Mouse (Mus musculus): ENCODE results near the gene Nfia. TPM values are rescaled to one million over a fixed set of nuclear protein-coding genes. Genes with fewer than 3 reads are reported as not detected.

Nfia gene
- total RNA-seq, 1 experiment from 2014 or later = 16.9 TPM

DNA sequence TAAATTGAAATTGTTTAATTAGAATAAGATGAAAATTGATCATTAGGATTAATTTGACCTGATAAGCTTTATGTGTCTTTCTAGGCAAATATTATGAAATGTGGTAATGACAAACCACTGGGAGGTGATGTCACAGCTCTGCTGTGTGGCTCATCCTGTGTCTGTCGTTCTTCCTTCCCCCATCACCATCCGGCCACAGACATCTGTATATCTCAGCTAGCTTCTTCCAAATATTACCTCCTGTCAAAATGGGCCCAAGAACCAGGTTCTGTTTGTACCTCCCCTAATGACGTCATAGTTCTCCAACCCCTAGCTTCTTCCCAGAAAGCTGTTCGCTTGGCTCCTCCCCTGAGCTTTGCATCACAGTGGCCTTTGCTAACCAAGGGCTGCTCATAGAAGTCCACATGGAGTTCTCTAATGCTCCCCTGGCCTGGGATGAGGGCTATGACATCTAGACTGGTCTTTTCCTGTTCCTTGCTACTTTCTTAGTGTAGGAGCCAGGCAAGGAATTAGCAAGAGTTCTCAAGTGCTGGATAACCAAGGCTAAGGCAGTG, 324.6 kb downstream of the Nfia start:
- ATAC-seq (replicated peaks in 1 of 2; ENCODE audit: insufficient read depth in 1 of 2, low FRiP score in 2 of 2, low TSS enrichment in 1 of 2, low read depth in 1 of 2, poor library complexity in 2 of 2, severe bottlenecking in 2 of 2) = peak in 1 of 2 experiments; percentile 18; a peak in 1 of 4 replicates

DNA sequence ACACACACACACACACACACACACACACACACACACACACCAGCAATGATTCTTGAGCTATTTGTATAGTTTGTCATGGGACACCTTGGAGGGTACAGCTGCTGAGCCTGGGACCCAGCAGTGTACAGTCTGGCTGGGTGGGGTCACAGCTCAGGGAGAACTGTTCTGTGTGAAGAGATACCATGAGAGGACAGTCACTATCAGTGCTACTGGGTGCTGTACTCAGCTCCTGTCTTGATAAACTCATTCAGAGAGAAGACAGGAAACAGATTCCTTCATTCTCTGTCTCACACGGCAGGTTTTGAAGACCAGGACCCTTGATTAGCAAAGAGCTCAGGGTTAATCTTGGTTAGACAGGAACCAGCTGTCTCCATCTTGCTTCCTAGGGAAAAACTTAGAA, 326.1 kb downstream of the Nfia start:
- no peak for ATAC-seq (replicated peaks in 1 of 2; ENCODE audit: insufficient read depth in 1 of 2, low FRiP score in 2 of 2, low TSS enrichment in 1 of 2, low read depth in 1 of 2, poor library complexity in 2 of 2, severe bottlenecking in 2 of 2)

DNA sequence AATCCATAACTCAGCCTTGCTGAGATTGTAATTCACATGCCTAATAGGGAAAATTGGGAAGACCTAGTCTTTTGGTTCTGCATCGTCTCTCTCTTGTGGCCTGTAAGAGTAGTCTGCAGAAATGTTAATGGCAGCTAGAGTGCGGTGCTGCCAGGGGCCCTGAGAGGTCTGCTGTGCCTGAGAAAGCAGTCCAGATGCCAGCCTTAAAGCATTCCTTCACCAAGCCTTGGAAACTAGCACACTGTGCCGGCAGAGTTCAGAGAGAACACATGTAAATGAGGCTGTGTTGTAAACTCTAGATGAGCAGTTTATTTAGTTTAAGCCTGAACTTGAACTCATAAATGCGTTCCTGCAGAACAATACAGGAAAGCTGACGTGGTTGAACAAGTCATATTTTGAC, 326.9 kb downstream of the Nfia start:
- no peak for ATAC-seq (replicated peaks in 1 of 2; ENCODE audit: insufficient read depth in 1 of 2, low FRiP score in 2 of 2, low TSS enrichment in 1 of 2, low read depth in 1 of 2, poor library complexity in 2 of 2, severe bottlenecking in 2 of 2)

DNA sequence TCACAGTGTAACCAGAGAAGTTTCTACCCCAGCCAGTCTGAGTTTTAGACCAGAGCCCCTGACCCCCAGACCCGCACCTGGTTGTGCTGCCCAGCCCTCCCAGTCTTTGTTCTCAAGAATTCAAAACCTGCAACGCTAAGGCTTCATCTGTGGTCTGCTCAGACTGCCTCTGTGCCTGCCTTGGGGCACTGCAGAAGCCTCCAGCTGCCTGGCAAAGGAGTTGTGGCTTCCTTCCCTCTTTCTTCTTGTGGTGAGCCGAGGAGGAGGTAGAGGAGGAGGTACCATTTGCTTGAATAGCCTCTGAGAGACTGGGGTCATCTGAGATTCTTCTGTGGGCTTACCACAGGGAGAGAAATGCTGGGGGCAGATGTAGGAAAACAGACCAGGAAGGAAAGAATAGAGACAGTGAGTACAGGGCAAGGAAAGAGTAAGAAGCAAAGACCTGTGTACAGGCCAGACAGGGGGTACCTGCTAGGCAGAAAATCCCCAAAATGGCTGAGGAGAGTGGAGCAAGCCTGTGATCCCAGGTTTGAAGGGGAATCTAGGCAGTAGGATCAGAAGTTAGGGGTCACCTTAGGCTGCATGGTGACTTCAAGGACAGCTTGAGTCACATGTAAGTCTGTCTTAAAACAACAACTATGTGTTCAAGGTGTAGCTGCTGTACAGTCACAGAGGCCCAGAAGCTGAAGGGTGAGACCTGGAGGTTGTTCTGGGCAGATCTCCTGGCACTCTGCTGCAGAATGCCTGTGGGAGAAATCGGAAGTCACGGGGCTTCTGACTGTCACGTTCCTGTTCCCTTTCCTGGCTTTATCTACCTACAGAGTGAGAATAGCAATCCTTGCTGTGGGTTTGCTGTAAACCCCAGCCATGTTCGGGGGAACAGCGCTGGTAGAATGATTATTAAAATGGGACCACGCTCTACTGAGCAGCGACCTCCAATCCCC, 328.9 kb downstream of the Nfia start:
- ATAC-seq (replicated peaks in 1 of 2; ENCODE audit: insufficient read depth in 1 of 2, low FRiP score in 2 of 2, low TSS enrichment in 1 of 2, low read depth in 1 of 2, poor library complexity in 2 of 2, severe bottlenecking in 2 of 2) = peak; percentile 81 to 84

DNA sequence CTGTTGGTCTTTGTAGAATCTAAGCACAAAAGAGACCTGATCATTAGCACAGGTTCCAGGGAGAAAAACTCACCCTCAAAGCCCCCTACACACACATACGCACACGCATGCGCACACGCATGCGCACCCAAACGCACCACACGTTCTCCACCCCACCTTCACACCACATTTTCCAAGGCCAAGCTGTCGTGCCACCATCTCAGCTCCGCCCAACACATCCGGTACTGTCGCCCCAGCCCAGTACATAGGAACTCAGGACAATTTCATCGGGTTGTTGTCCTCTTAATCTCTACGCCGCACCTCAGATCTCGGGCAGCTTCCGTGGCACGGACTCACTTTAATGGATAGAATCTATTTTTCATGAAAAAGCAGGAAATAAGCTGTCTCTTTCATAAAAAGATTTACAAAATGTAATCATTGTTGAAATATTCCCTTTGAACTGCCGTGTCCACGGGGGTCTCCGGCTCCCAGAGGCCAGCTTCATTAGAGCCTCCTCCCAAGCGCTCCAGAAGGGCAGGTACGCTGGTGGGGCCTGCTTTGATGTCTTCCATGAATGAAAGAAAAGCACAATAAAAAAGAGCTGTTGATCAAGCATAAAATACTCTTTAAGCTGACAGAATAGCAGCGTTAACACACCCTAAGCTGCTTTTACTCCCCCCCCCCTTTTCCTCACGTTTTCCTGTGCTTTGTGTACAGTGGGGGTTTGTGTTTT, 330.2 kb downstream of the Nfia start:
- ATAC-seq (replicated peaks in 1 of 2; ENCODE audit: insufficient read depth in 1 of 2, low FRiP score in 2 of 2, low TSS enrichment in 1 of 2, low read depth in 1 of 2, poor library complexity in 2 of 2, severe bottlenecking in 2 of 2) = no peak

DNA sequence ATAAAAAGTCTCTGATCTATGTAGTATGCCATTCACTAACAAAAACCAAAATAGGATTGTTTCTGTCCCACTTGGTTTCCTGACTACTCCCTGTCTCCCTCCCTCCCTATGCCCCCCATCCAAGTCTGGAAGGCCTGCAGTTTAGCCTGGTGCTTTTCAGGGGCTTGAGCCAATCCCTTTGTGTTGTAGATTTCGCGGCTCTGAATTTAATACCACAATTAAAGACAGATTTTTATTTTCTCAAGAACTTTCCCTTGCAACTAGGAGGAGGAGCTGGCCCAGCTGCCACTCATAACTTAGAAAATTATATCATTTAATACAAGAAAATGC, 330.8 kb downstream of the Nfia start:
- no peak for ATAC-seq (replicated peaks in 1 of 2; ENCODE audit: insufficient read depth in 1 of 2, low FRiP score in 2 of 2, low TSS enrichment in 1 of 2, low read depth in 1 of 2, poor library complexity in 2 of 2, severe bottlenecking in 2 of 2)

DNA sequence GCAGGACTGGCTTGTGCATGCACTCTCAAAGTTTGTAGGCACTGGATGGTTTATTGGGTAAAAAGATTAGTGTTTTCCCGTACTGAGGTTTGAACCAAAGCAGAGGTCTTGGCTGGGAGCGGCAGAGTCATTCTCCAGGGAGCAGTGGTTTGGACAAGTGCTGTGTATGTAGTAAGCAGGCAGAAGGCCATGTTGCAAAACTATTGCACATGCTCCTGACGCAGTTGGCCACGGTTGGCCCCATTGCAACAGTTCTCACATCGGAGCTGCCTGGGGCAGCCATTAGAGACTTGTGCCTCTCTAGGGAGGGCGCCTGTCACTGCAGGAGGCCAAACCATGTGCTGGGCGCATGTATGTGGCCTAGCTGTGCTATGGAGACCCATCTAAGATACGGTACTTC, 331.6 kb downstream of the Nfia start:
- ATAC-seq (replicated peaks in 1 of 2; ENCODE audit: insufficient read depth in 1 of 2, low FRiP score in 2 of 2, low TSS enrichment in 1 of 2, low read depth in 1 of 2, poor library complexity in 2 of 2, severe bottlenecking in 2 of 2) = peak in 1 of 2 experiments; percentile 55; a peak in 2 of 4 replicates

DNA sequence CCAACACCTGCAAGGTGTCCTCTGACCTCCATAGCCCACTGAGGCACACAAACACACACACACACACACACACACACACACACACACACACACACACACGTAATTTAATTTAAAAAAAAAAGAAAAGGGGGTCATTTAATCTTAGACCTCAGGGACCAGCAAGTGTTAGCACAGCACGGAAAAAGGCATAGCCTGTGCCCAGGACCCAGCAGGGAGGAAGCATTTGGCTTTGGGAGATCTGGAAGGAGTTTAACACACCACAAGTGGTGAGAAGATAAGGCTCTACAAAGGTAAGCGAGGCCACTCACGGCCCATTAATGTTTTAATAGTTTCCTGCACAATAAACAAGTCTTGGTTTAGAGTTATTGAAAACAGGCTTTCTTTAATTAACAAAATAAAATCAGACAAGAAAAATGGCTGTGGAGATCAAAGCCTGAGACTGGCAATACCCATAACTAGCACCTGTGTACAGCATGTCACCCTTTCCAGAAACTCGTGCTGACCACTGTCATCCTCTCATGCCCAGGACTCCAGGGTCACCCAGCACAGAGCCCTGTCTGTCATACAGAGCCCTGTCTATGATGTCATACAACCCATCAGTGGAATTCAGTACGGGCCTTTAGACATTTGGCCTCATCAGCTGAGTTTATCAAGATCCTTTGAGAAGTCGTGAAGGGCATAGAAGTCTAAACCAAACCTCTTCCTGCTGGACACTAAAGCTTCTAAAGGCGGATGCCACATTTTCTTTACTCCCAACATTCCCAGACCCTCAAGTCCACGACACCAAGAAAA, 332.6 kb downstream of the Nfia start:
- ATAC-seq (replicated peaks in 1 of 2; ENCODE audit: insufficient read depth in 1 of 2, low FRiP score in 2 of 2, low TSS enrichment in 1 of 2, low read depth in 1 of 2, poor library complexity in 2 of 2, severe bottlenecking in 2 of 2) = no peak

DNA sequence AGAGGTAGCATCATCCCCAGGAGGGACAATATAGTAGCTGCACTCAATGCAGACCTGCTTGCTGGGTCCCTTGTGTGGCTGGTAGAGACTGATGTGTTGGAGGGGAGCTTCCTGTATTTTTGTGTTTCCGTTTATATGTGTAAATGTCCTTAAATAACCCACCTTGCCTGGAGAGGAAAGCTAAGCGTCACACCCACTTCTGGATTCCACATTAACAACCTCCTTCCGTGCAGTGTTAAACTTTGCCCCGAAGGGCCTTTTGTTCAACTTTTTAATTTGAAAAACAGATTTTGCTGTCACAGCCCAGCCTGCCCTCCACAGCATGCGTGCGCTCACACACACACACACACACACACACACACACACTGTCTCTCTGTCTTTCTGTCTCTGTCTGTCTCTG, 333.4 kb downstream of the Nfia start:
- ATAC-seq (replicated peaks in 1 of 2; ENCODE audit: insufficient read depth in 1 of 2, low FRiP score in 2 of 2, low TSS enrichment in 1 of 2, low read depth in 1 of 2, poor library complexity in 2 of 2, severe bottlenecking in 2 of 2) = peak; percentile 18 to 29; a peak in 1 of 4 replicates

DNA sequence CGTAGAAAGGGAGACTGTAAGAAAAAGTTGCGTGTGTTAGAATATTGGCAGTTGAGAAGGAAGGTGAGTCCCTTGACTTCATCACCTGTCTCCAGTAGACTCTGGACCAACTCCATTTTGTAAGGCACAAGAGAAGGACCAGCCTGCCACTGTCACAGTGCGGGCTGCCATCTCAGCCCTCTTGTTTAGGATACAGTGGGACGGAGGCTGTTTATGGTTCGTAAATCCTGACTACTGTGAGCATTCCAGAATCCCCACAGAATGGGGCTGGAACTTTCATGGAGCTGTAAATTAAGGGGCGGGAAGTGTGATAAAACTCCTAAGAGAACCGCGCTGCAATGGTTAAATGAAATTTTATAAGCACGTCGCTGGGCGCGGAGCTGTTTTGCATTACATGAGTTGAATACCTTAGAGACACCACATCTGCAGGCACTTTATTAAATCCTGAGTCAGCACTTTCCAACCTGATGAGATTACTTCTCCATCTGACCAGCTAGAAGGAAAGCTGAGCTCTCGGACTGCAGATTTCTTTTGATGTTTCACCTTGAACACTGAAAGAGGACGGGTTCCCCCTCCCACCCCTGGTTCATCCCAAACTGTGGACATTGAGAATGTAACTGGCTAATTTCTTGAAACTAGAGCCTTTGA, 334.0 kb downstream of the Nfia start:
- no peak for ATAC-seq (replicated peaks in 1 of 2; ENCODE audit: insufficient read depth in 1 of 2, low FRiP score in 2 of 2, low TSS enrichment in 1 of 2, low read depth in 1 of 2, poor library complexity in 2 of 2, severe bottlenecking in 2 of 2)

DNA sequence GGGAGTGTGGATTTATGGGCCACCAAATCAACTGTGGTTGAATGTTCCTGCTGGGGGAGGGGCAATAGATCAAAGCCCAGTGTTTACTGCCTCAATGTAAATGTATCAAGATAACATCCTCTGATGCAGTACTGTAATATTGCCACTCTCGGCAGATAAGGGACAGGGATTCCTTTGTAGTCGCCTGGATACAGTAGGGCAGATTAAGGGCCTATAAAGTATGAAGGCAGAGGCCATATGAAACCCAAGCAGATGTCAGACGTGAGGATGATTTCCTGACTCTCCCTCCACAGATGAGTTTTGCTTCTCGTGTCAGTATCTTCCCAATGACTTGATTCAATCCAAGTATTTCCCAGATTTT, 334.5 kb downstream of the Nfia start:
- no peak for ATAC-seq (replicated peaks in 1 of 2; ENCODE audit: insufficient read depth in 1 of 2, low FRiP score in 2 of 2, low TSS enrichment in 1 of 2, low read depth in 1 of 2, poor library complexity in 2 of 2, severe bottlenecking in 2 of 2)

DNA sequence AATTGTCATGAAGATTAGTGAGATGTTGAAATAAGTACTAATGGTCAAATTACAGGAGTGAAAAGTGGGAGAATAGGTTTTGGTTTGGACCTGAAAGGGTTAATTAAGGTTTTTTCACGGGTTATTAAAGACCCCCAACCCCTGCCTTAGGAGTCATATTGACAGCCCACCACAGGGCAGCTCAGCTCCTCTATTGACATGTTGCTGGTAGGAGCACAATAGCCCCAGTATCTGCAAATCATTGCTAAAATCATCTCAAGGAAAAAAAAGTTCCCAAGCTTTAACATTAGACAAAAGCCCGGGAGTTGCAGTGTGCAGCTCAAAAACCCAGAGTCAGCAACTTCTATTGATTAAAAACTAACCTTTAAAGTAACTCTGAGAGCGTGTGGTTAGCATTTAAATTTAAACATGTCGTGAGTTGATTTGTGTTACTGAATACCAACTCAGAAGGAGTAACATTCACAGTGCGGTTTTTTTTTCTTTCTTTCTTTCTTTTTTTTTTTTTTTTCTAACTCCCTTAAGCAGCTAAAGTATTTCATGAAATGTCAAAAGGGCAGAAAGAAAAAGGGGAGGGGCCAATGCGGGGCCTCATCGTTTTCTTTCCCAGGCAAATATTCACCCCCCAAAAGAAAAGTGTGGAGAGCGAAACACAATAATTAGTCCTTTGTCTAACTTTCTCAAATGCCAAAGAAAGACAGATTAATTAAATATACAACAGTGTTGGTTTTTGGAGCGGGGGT, 335.6 kb downstream of the Nfia start:
- ATAC-seq (replicated peaks in 1 of 2; ENCODE audit: insufficient read depth in 1 of 2, low FRiP score in 2 of 2, low TSS enrichment in 1 of 2, low read depth in 1 of 2, poor library complexity in 2 of 2, severe bottlenecking in 2 of 2) = no peak

DNA sequence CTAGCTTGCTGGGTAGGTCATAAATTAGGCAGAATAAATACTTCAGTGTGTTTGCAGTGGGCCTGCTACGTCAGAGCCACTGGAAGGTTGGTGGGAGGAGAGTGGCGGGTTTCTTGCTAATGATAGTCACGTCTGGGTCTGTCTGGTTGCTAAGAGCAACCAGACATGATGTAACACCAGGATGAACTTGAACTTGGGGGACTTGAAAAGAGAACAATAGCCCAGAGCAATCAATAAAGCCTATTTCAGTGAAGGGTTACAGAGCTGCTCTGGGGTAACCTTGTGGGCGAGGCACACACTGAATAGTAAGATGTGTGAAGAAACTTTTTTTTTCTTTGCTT, 336.1 kb downstream of the Nfia start:
- no peak for ATAC-seq (replicated peaks in 1 of 2; ENCODE audit: insufficient read depth in 1 of 2, low FRiP score in 2 of 2, low TSS enrichment in 1 of 2, low read depth in 1 of 2, poor library complexity in 2 of 2, severe bottlenecking in 2 of 2)

DNA sequence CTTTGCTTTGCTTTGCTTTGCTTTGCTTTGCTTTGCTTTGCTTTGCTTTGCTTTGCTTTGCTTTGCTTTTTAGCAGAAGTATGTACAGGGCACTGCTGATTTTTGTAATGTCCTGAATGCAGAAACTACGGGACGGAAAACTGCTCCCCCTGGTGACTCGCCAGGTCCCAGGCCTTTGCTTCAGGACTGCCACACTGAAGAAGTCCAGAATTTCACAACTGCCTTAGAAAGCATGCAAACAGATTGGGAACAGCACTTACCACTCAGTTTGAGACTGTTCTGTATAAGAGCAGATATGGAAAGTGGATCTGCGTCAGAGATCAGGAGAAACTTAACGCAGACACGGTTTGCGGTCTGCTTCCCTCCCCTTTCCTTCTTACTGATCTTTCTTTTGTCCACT, 336.5 kb downstream of the Nfia start:
- peak; percentile 40; a peak in 1 of 4 replicates for ATAC-seq (replicated peaks in 1 of 2; ENCODE audit: insufficient read depth in 1 of 2, low FRiP score in 2 of 2, low TSS enrichment in 1 of 2, low read depth in 1 of 2, poor library complexity in 2 of 2, severe bottlenecking in 2 of 2)

DNA sequence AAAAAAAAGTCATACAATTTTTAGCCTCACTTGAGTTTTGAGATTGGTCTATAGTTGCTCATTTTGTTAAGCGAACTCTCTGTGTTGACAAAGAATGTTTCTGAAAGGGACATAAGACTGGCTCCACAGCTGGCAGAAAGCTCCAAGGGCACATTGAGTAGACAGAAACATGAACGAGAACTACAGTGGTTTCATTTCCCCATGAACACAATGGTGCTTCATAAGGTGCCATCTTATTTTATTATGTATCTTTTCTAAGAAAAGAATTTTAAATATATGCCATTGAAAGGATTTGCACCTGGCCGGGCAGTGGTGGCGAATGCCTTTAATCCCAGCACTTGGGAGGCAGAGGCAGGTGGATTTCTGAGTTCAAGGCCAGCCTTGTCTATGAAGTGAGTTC, 337.4 kb downstream of the Nfia start:
- ATAC-seq (replicated peaks in 1 of 2; ENCODE audit: insufficient read depth in 1 of 2, low FRiP score in 2 of 2, low TSS enrichment in 1 of 2, low read depth in 1 of 2, poor library complexity in 2 of 2, severe bottlenecking in 2 of 2) = no peak

DNA sequence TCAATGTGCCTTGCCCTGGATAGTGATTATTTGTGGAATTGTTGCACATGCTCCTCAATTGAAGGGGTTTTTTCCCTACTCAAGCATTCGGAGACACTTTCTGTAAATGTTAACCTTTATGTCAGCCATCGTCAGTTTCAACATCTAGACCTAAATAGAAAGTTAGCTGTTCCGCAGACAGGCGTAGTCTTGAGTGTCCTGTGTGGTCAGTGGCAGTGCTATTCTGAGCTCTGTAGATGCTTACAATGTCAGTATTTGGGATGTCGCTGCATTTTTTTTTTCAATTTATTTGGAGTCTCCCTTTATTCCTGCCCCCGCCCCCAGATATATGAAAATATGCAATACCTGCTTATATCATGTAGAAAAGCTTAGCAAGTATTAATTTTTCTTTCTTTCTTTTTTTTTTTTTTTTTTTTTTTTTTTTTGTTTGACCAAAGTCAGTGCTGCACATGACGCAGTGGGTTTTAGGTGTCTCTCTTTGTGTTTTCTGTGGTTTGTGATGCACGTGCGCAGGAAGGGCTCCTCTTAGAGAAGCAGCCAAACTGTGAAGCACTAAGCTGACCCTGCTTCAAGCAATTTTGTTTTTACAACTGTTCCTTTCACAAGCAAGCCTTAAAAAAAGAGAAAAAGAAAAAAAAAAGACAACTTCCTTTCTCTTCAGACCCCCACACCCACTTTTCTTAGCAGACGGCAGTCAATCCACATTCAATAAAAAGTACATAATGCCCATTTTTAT, 340.9 kb downstream of the Nfia start:
- peak; percentile 53 to 68 for ATAC-seq (replicated peaks in 1 of 2; ENCODE audit: insufficient read depth in 1 of 2, low FRiP score in 2 of 2, low TSS enrichment in 1 of 2, low read depth in 1 of 2, poor library complexity in 2 of 2, severe bottlenecking in 2 of 2)
